Mouse (Mus musculus): ENCODE results near the gene Erv3.

DNA sequence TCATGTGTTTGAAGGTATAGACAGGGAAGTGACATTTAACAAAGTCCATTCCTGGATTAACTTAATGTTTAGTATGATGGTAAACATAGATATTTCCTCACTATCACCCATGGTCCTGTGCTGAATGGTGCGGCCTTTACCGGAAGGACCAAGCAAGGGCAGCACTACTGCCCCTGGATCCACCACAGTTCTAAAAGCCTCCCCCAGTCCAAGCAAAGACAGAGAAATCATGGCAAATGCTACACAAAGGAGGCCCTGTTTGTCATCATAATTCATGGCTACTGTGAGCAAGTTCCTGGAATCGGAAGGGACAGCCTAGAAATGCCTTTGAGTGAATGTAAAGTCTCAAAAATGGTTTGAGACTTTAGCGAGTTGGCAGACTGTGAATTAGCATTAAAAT is 36.5 kb upstream of the Erv3 start:
- TF ChIP-seq POLR2A (IDR thresholded peaks at IDR 0.05; ENCODE audit: low read depth, low read length) (no peak), CTCF (conservative IDR thresholded peaks at IDR 0.05; ENCODE audit: insufficient read depth, insufficient read length, low read depth, low read length) (no peak)
